Mouse (Mus musculus) adrenal gland, postnatal 14 days (tissue): ENCODE measurements around the gene Hivep3. TPM values are rescaled to one million over a fixed set of nuclear protein-coding genes. Genes with fewer than 3 reads are reported as not detected.

Experiments
- DNase-seq: peaks from one replicate; pipeline ENCODE4 v3.0.0; 2021; ENCODE audit warnings: mixed read lengths
- total RNA-seq: library from RNA; stranded (reverse); gene quantifications from 2 replicates; pipeline ENCODE4 v1.2.3, GENCODE M21; 2021

Gene Hivep3
- total RNA-seq, 1 experiment from 2014 or later = 9.4 TPM

- DNase-seq = no peak
Observed at GRCm38 (mm10) chr4:119907106-119907505, 173.5 kb downstream of the Hivep3 start.

- DNase-seq = peak; percentile 24
Observed at GRCm38 (mm10) chr4:119911071-119911904, 177.7 kb downstream of the Hivep3 start.

- peak; percentile 34 for DNase-seq
Observed at GRCm38 (mm10) chr4:119912216-119912615, 178.6 kb downstream of the Hivep3 start.

GRCm38 (mm10) chr4:119914194-119914593 is 180.6 kb downstream of the Hivep3 start:
- no peak for DNase-seq

GRCm38 (mm10) chr4:119915069-119915468 is 181.5 kb downstream of the Hivep3 start:
- no peak for DNase-seq

GRCm38 (mm10) chr4:119917502-119917901 is 183.9 kb downstream of the Hivep3 start:
- DNase-seq = peak; percentile 61

GRCm38 (mm10) chr4:119919349-119919748 is 185.8 kb downstream of the Hivep3 start:
- no peak for DNase-seq

GRCm38 (mm10) chr4:119921022-119921717 is 187.6 kb downstream of the Hivep3 start:
- DNase-seq = peak; percentile 21

GRCm38 (mm10) chr4:119921723-119922266 is 188.2 kb downstream of the Hivep3 start:
- DNase-seq = no peak

GRCm38 (mm10) chr4:119922945-119923344 is 189.4 kb downstream of the Hivep3 start:
- DNase-seq = no peak

- no peak for DNase-seq
Observed at GRCm38 (mm10) chr4:119923410-119923809, 189.8 kb downstream of the Hivep3 start.

- DNase-seq = no peak
Observed at GRCm38 (mm10) chr4:119925052-119925451, 191.5 kb downstream of the Hivep3 start.

GRCm38 (mm10) chr4:119931923-119932322 is 198.3 kb downstream of the Hivep3 start:
- DNase-seq = no peak

- peak; percentile 81 for DNase-seq
Observed at GRCm38 (mm10) chr4:119932549-119933257, 199.1 kb downstream of the Hivep3 start.

- peak; percentile 30 for DNase-seq
Observed at GRCm38 (mm10) chr4:119934901-119935300, 201.3 kb downstream of the Hivep3 start.

- DNase-seq = peak; percentile 56
Observed at GRCm38 (mm10) chr4:119937876-119938275, 204.3 kb downstream of the Hivep3 start.

GRCm38 (mm10) chr4:119938518-119938917 is 204.9 kb downstream of the Hivep3 start:
- peak; percentile 2 for DNase-seq

GRCm38 (mm10) chr4:119939786-119940185 is 206.2 kb downstream of the Hivep3 start:
- DNase-seq = no peak

- DNase-seq = no peak
Observed at GRCm38 (mm10) chr4:119946224-119946887, 212.8 kb downstream of the Hivep3 start.

GRCm38 (mm10) chr4:119947232-119948162 is 213.9 kb downstream of the Hivep3 start:
- no peak for DNase-seq

GRCm38 (mm10) chr4:119948406-119948805 is 214.8 kb downstream of the Hivep3 start:
- peak; percentile 1 for DNase-seq
